Mouse (Mus musculus) gastrocnemius, adult 18-20 months (tissue): ENCODE measurements at regions not wholly inside any gene's neighbourhood (a gene's known extent, or its start where the extent isn't known, plus 50 kb on each side); places are given as distances from the start of the nearest gene placed in this dataset.
A peak's percentile ranks its signal among the peaks of the same experiment; 100 is the strongest.

ENCODE experiments used
- DNase-seq: peaks from one replicate; pipeline ENCODE4 v3.0.0; 2021; ENCODE audit warnings: low spot score

DNA sequence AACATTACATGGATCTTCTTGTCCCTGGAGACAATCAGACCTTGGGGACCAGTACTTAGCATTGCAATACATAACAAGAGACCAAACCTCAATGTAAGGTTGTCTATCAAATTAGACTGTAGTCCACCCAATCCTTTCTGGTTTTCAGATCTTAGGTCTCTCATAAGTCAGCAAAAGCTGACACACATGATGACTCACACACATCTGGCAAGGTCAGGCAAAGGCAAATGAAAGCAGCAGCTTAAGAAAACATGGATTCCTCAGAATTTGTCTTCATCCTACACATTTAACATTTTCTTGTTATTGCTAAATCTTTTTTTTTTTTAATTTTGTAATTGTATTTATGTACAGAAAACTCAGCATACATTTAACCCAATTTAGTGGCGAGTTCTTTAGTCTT lies 52.0 kb downstream of the Gm11983 start:
- no peak for DNase-seq

DNA sequence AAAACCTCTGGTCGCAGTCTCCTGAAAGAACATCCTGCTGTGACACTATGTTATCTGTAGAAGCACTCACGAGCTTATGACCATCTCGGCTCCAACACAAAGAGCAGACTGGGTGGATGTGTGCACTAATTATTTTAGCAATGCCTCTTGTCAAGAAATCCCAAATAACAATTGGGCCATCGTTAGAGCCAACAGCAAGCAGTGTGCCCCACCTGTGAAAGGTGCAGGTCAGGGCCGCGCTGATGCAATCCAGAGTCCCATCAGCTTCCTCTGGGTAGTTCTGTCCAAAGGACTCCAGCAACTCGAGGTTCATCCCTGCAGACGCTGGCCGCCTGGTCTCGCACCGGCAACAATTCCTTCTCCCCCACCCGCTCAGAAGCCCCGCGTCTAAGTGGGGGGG lies 54.6 kb downstream of the Gm11983 start:
- no peak for DNase-seq

DNA sequence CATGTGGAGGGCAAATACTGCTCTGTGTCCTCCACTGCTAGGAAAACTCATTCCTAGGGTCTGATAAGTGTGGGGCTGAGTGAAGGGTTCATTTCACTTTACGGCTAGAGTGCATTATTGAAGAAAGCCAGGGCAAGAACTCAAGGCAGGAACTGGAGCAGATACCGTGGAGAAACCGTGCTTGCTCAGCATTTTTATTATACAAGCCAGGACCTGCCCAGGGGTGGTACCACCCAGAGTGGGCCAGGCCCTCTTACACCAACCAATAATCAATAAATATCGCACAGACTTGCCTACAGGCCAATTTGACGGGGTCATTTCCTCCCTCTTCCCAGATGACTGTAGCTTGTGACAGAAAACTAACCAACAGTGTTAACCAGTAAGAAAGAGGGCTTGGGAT lies 57.7 kb downstream of the Gm11983 start:
- DNase-seq: no peak

DNA sequence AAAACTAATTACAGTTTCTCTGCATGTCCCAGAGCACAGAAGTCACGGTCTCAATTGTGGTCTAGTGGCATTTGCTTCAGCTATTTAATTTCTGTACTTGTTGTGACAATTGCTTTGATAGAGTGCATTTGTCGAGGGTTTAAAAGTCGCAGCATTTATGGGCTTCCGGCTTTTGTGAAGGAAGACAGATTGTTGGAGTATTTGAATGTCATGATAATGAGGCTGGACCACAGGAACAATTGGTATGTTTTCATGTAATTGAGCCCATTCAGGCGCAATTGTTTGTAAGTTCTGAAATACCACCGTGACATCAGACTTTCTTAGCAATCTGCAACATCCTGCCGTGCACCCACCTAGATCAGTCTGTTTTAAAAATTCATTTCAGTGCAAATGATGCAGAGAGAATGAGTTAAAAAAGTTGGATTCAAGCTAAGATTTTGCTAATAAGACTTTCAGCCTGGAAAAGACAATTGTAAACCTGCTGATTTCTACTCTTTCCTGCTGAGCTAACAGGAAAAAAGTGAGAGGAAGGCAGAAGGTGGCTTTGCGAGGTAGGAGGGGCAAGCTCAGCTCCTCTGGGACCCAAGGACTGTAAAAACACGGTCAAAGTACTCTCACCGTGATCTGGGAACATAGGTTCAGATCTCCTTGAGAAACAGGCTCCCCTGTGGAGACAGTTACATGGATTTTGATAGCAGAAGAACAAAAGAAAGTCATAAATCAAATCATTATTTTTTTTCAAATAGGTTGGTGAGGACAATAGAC lies 58.7 kb downstream of the Gm11983 start:
- no peak for DNase-seq

DNA sequence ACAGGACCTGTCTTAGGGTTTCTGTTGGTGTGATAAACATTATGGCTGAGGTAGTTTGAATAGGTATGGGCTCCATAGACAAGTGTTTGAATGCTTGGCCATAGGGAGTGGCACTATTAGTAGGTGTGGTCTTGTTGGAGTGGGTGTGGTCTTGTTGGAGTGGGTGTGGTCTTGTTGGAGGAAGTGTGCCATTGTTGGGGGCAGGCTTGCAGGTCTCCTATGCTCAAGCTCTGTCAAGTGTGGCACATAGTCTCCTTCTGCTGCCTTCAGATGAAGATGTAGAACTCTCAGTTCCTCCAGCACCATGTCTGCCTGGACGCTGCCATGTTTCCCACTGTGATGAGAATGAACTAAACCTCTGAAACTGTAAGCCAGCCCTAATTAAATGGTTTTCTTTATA lies 59.9 kb downstream of the Gm11983 start:
- DNase-seq: no peak

DNA sequence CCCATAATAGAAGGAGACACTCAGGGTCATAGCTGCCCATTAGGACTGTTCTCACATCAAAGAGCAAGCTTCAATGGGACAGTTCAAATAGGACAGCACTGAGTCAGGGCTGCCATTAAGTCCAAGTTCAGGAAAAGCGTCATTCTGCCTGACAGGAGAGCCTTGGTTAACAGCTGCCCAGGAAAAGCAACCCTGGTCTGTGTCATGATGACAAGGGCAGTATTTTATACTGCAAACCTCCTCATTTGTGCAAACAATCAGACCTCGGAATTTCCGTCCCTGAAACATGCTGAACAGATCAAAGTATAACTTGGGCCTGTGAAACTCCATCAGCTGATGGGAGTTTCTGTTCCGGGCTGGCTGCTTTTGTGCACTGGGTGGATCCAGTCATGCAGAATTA lies 62.8 kb downstream of the Gm11983 start:
- DNase-seq: no peak

DNA sequence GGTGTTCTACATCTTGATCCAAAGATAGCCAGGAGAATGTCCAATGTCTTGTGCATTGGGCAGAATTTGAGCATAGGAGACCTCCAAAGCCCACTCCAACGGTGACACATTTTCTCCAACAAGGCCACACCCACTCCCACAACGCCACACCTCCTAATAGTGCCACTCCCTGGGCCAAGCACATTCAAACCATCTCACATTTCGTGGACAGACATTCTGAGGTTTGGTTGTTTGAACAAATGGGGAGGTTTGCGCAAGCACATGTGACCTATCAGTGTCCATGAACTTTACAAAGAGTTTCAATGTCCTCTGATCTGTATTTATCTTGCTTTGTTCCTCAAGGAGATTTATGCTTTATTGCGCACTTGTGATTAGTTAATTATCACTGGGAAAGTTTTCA lies 63.5 kb downstream of the Gm11983 start:
- no peak for DNase-seq

DNA sequence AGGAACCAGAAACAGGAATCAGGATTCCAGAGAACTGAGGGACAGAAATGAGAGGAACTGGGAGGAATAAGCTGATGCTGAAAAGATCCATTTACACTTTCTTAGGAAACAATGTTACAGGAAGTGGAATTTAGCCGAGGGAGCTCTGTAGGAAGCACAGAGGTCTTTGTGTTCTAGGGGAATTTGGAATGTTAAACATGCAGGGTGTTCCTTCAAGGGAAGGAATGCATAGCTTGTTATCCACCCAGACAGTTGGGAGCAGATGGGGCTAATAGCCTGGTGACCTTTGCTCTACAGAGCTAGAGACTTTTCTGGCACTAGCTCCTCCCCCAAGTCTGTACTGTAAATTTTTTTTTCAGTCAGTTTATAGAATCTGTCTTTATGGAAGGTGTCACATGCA lies 64.1 kb downstream of the Gm11983 start:
- DNase-seq: no peak

DNA sequence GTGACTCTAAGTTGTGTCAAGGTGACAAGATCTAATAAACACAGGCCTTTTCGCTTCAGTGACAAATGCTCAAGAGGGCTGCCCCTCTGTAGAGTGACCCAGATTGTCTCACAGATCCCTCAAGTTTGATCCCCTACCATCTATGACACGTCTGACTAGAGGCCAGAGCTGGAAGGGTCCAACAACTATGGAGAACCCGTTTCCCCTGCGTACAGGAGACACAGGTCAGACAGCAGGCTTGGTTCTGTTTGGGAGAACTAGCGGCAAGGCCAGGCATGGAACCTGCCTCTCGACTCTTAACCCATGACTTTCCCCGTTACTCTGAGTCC lies 68.1 kb downstream of the Gm11983 start:
- no peak for DNase-seq

DNA sequence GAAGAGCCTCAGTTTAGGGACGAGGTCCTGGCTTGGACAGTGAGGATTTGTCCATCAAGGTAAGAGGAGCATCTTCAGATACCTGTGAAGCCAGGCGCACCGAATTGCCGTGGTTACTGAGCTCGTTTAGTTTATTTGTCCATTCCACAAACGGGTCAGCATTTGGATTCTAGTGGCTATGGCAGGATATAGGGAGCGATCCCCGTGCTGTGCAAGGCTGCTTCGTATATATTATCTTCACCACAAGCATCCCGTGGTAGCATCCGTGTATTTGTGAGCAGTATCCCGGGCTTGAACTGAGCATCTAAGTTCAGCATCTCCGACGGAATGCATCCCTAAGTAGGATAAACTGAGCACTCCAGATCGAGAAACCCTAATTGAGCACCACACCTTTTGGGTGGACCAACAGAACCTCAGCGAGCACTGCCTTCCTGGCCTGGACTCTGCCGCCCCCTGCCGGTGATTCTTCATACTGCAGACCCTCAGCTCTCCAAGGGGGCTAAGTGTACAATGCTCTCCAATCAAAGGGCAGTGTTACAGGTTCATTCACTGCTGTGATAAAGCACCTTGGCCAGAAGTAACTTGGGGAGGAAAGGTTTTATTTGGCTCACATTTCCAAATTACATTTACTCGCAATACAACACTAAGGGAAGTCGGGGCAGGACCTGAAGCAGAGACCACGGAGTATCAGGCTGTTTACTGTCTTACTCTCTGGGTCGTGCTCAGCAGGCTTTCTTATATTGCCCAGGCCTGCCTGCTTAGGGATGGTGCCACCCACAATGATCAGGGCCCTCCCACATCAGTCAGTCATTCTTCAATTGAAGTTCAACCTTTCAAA lies 68.6 kb downstream of the Gm11983 start:
- peak; percentile 57 for DNase-seq

DNA sequence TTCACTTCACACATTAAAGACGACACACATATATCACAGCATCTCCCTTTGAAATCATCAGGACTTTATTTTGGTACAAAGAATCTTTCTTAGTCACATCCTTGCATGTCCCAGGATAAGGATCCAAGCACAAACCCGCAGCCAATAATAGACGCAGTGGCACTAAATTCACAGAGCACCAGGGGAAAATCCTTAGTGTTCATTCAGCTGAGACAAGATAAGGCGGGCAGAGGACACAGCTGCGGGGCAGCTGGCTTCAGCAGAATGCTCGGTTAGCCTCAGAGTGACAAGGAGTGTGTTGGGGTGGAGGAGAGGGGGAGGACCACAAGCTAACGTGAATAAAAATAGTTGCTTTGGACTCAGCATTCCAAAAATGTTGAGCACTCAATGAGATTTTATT lies 70.7 kb downstream of the Gm11983 start:
- DNase-seq: no peak

DNA sequence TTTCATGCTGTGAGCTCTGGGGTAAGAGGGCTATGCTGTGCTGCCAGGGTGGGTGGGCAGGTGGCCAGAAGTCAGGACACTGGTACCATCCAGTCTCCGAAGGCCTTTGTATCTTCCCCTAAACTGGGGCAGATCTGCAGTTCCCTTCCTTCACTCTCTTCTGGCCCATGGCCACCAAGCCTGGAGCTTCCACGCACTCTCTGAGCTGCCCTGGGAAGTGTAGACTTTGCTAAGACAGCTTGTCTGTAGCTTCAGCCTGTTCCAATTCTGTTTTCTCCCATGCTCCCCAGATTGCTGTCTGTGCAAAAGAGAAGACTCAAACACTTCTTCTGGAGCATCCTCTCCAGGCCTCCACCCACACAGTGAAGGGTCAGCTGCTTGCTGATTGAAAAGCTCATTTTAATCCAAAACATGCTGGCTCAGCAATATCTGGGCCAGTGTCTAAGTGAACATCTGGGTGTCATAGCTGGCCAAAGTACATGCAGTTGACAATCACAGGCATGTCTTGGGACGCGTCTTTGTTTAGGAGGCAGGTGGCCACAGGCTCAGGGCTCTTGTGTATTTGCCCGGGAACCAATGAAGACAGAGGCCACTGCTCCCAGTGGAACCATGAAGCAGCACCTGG lies 72.0 kb downstream of the Gm11983 start:
- no peak for DNase-seq

DNA sequence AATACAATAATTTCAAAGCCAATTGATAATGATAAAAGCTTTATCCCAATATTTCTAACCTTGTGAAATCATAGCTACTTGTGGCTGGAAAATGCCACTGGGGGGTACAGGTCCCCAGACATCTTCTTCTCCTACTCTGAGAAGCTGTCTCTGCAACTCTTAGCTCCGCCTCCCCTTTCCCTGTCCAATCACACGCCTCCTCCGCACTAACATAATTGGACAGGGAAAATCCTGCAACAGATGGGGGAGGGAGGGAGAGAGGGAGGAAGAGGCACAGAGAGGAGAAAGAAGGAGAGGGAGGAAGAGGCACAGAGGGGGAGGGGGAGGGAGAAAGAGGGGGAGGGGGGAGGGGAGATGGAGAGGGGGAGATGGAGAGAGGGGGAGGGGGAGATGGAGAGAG lies 73.3 kb downstream of the Gm11983 start:
- no peak for DNase-seq

DNA sequence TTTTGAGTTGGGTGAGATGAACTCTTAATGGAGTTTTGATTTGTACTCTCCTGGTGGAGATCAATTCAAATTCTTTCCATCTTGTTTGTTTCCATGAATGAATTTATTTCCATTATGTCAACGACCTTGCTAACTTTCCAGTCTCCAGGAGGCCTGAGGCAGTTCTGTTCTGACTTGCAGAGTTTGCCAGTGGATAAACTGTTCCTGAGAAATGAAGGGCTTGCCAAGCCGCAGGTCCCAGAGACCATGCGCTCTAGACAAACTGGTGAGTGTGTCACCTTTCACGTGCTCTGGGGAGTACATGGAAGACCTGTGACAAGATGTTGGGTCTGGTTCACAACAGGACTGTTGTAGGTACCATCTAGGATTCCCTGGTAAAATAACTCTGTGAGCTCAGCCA lies 74.5 kb downstream of the Gm11983 start:
- DNase-seq: no peak

DNA sequence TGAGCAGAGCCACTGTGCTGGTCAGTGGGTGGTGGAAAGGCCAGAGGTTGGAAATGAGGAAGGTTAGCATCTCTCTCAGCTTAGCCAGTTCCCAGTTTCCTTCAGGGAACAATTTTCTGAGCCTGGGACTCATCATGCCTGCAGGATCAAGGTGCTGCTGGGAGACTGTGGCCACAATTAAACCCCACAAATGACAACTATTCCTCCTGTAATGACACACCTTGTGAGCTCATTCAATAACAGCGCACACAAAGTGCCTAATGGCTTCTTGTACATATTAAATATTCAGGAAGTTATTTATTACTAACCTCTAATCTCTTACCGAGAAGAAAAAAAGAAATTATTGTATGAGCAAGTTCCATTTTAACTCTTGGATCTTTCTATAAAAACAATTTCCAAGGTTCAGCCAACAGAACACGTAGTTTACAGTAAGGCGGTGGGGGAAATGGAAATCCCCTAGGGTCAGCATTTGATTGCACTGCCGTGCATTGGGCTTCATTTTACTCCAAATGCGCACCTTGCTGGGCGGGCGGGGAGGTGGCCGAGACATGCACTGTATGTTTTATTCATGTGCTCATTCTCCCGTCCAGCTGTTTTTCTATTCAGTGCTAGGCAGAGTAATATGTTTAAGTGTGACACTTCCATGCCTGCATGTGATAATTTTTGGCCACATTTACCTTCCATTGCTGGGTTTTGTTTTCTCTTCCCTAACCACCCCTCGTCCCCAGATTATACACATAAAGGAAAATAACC lies 75.4 kb downstream of the Gm11983 start:
- no peak for DNase-seq

DNA sequence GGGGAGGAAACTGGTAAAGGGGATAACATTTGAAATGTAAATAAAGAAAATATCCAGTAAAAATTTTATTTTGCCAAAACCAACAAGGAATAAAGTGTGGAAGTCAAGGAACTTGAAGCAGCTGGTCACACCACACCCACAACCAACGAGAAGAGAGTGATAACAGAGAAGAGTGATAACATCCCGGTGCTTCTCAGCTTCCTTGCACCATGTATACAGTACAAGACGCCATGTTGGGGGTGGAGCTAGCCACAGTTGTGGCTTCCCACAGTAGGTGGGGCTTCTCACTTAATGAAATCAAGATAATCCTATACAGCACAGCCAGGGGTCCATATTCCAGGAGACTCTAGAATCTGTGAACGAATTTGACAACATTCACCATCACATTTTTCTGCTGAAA lies 77.9 kb downstream of the Gm11983 start:
- no peak for DNase-seq

DNA sequence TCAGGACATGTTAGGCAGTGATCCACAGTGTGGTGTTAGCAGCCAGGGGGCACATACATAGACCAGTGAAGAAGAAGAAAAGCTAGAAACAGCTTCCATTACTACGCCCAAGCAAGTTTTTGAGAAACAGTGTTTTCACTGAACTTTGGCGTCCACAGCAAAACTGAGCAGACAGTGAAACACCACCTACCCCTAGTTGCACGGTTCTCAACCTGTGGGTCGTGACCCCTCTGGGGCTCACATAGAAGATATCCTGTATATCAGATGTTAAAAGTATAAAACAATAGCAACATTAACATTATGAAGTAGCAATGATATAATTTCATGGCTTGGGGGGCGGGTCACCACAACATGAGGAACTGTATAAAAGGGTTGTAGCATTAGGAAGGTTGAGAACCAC lies 81.1 kb downstream of the Ramp3 start:
- no peak for DNase-seq

DNA sequence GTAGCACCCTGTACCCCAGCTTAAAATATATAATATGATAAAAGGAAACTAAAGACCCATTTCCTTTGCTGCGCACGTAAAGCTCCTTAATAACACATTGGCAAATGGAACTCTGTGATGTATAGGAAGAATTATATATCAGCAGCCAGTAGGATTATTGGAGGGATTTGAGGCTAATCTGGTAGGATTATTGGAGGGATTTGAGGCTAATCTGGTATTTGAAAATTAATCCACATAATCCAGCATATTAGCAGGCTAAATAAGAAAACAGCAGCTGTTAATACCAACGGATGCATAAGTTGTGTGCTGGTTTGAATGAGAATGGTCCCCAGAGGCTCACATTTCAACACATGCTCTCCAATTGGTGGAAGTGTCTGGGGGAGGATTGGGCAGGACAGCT lies 80.3 kb downstream of the Ramp3 start:
- no peak for DNase-seq

DNA sequence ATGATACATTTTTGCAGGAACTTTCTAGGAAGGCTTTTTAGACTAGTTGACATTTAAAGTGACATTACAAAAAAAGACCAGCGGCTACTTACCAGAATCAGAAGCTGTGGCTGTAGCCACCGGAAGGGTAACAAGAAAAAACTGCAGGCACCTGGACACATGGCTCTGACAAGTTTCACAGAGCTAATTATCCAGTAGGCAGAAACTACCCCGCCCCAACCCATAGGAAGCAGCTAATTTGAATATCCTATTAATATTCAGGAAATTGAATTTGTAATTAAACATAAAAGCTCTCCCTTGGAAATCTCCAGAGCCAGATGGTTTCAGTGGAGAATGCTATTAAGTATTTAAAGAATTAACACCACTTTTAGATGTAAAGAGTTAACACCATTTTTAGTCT lies 79.8 kb downstream of the Ramp3 start:
- no peak for DNase-seq

DNA sequence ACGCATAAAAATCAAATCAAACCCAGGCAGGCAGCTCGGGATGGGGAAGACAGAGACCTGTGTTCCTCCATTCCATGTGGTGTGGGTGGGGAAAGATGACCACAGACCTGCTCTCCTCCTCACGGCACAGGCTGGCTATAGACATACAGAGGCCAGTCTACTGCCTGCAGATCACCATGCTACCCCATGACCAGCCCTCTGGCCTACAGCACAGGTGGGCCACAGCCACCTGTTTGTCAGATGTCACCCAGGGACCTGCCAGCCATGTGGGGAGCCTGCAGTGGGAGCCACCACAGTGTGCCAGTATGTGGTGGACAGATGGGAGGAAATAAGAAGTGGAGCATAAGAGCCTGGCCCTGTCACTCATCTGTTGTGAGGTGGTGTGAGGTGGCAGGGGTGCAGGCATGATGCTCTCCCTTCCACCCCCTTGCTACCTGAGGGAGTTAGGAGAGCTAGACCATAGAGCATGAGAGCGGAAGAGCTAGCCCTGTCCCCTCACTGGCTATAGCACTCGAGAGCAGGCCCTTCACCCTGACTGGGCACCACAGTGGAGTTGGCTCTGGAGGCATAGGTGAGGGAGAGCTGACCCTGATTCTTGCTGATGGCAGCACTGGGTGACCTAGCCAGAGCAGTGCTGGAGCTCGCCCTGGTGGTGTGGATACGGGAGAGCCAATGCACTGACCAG lies 76.6 kb downstream of the Ramp3 start:
- no peak for DNase-seq

DNA sequence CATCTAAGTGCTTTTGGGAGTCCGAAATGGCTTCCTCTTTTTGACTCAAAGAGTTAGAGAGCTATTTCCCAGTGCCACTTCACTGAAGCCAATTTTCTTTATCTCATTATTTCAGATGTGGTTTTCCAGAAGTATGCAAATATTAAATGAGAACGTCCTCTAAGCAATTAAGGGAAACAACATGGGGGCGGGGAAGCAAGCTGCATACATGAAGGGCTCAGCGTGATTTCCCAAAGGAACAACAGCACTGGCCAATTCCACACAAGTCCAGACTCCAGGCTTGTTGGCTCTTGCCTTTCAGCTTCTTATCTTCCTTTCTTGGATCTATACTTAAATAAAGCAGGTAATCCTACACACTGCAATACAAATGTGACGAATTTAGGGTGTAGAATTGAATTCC lies 73.2 kb downstream of the Ramp3 start:
- no peak for DNase-seq
